Mouse (Mus musculus) limb, embryonic 12.5 days (tissue): ENCODE measurements around the gene Cdh23. TPM values are rescaled to one million over a fixed set of nuclear protein-coding genes. Genes with fewer than 3 reads are reported as not detected.
"Not testable (repeated sequence)": the region's sequence is repeated elsewhere in the genome, so short reads cannot be mapped to it uniquely, and the experiment has no call there.

Source experiments
- ATAC-seq: fragments of 200-750 bp; cut with Nextera tagmentation; 2 replicates; pipeline ENCODE4 v1.8.0; 2017; ENCODE audit warnings: low read depth, moderate TSS enrichment; ENCODE audit not compliant: insufficient number of reproducible peaks, insufficient read depth, low FRiP score, low TSS enrichment
- H3K27ac ChIP-seq: fragments of 300-500 bp; sonication (generic); 2 replicates; pipeline ENCODE4 v1.5.1; 2016; ENCODE audit warnings: mild to moderate bottlenecking, moderate library complexity
- H3K27me3 ChIP-seq: fragments of 300-500 bp; sonication (generic); 2 replicates; pipeline ENCODE4 v1.6.1; 2016; ENCODE audit warnings: mild to moderate bottlenecking, moderate library complexity
- H3K36me3 ChIP-seq: fragments of 300-500 bp; sonication (generic); 2 replicates; pipeline ENCODE4 v1.6.1; 2016; ENCODE audit warnings: mild to moderate bottlenecking, moderate library complexity
- H3K4me1 ChIP-seq: fragments of 300-500 bp; sonication (generic); replicated peaks from 2 replicates; pipeline ENCODE4 v1.6.1; 2016
- H3K4me2 ChIP-seq: fragments of 300-500 bp; sonication (generic); 2 replicates; pipeline ENCODE4 v1.6.1; 2016; ENCODE audit warnings: mild to moderate bottlenecking, moderate library complexity
- H3K4me3 ChIP-seq: fragments of 300-500 bp; sonication (generic); replicated peaks from 2 replicates; pipeline ENCODE4 v1.5.1; 2016; ENCODE audit warnings: mild to moderate bottlenecking
- H3K9ac ChIP-seq: fragments of 300-500 bp; sonication (generic); replicated peaks from 2 replicates; pipeline ENCODE4 v1.6.1; 2016; ENCODE audit warnings: mild to moderate bottlenecking, moderate library complexity
- H3K9me3 ChIP-seq: fragments of 300-500 bp; sonication (generic); 2 replicates; pipeline ENCODE4 v1.6.1; 2016; ENCODE audit warnings: mild to moderate bottlenecking, moderate library complexity
- WGBS: fragments of 180-500 bp; shearing (Covaris S2); methylation state at CpG from one replicate; pipeline ENCODE4 v1.1.7; 2016; 5-methylcytosine and 5-hydroxymethylcytosine counted together
- polyA plus RNA-seq: library from polyadenylated mRNA; unstranded; fragments of >200 nt; fragmentation: Nextera tagmentation; extraction: Ambion mirVana; gene quantifications from 2 replicates; pipeline ENCODE4 v1.2.1, GENCODE M21; 2016

Cdh23 gene
- polyA plus RNA-seq, 1 experiment from 2014 or later: 0.34 TPM

DNA sequence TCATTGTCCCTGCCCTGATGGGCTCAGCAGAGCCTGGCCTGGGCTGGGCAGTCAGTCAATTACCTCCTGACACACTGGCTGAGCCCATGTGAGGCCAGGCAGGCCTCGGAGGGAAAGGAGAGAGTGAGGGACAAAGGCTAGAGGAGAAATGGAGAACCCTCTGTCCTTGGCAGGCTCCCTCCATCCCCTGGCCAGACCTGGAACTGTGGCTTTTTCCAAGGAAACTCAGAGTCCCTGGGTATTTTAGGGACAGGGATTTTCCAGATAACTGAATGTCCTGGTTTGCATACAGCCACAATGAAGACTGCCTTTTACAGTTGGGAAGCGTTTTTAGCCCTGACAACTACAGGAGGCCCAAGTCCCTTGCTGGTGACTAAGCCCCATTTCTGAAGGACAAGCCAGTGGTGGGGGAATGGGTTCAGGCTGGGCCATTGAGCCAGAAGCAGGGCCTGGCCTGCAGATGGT, 36.1 kb upstream of the Cdh23 start:
- no peak overlapping the region for H3K4me3 ChIP-seq
- H3K9ac ChIP-seq: no peak overlapping the region
- H3K4me1 ChIP-seq: peaks cover 12% of the 10 kb centered on the region
- ATAC-seq: no peak
- peaks cover 13% of the 10 kb centered on the region; the same call in 1 of the 2 replicates for H3K36me3 ChIP-seq
- 36% methylated on average over 2 of the region's 2 CpGs for WGBS
- no peak overlapping the region for H3K27ac ChIP-seq
- H3K9me3 ChIP-seq: no peaks in the 10 kb centered on the region
- no peaks in the 10 kb centered on the region for H3K27me3 ChIP-seq
- H3K4me2 ChIP-seq: no peak overlapping the region

GRCm38 (mm10) chr10:60731742-60732141, 35.5 kb upstream of the Cdh23 start:
- Histone ChIP-seq H3K4me1 (peaks cover 13% of the 10 kb centered on the region; the same call in 1 of the 2 replicates), H3K9ac (no peak overlapping the region), H3K4me2 (no peak overlapping the region), H3K9me3 (no peaks in the 10 kb centered on the region), H3K27ac (no peak overlapping the region), H3K4me3 (no peak overlapping the region), H3K27me3 (no peaks in the 10 kb centered on the region), H3K36me3 (peaks cover 9% of the 10 kb centered on the region; the same call in 1 of the 2 replicates)
- ATAC-seq: no peak
- WGBS: 44% methylated on average over 5 of the region's 5 CpGs

DNA sequence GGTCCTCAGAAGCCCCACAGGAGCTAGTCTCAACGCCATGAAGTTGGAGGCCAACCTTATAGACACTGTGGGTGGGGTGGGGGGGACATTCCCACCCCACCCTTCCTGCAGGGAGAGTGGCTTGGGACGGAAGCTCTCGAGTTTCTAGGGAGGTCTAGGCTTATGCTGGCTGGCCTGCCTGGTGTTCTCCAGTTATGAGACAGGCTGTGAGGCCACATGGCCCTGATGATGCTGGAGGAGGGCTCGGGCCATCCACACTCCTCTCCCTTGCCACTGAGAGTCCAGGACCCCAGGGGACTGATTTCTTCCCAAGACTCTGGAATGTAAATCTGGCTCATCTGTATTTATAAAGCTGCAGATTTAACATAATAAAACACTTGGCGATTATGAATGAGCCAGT, 31.0 kb upstream of the Cdh23 start:
- H3K9me3 ChIP-seq: no peaks in the 10 kb centered on the region
- no peak overlapping the region for H3K9ac ChIP-seq
- no peak overlapping the region for H3K4me3 ChIP-seq
- H3K4me2 ChIP-seq: no peak overlapping the region
- ATAC-seq: no peak
- H3K27me3 ChIP-seq: no peaks in the 10 kb centered on the region
- H3K27ac ChIP-seq: no peak overlapping the region
- peaks cover 9% of the 10 kb centered on the region; the same call in 1 of the 2 replicates for H3K4me1 ChIP-seq
- peaks cover 11% of the 10 kb centered on the region; the same call in 1 of the 2 replicates for H3K36me3 ChIP-seq
- WGBS: 30% methylated on average over 5 of the region's 5 CpGs

DNA sequence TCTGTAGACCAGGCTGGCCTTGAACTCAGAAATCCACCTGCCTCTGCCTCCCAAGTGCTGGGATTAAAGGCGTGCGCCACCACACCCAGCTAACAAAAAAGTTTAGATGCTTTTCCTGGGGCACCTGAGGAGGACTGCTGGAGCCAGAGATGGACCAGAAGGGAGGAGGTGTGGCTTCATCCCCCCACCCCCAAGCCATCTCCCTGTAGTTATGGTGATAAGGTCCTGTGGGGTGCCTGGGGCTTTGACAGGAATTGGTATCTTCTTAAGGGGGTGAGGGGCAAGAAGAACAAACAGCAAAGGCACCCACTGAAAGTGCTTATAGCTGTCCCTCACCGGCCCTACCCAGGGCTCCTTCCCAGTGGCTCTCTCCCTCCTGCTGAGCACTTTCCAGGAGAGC, 30.6 kb upstream of the Cdh23 start:
- no peak overlapping the region for H3K4me2 ChIP-seq
- no peak overlapping the region for H3K9ac ChIP-seq
- H3K27ac ChIP-seq: no peak overlapping the region
- no peaks in the 10 kb centered on the region for H3K27me3 ChIP-seq
- 70% methylated on average over 3 of the region's 3 CpGs for WGBS
- H3K36me3 ChIP-seq: peaks cover 11% of the 10 kb centered on the region; the same call in 1 of the 2 replicates
- no peak overlapping the region for H3K4me3 ChIP-seq
- H3K4me1 ChIP-seq: peaks cover 9% of the 10 kb centered on the region; the same call in 1 of the 2 replicates
- ATAC-seq: no peak
- H3K9me3 ChIP-seq: no peaks in the 10 kb centered on the region

- H3K36me3 ChIP-seq: peaks cover 10% of the 10 kb centered on the region; the same call in 1 of the 2 replicates
- H3K4me3 ChIP-seq: no peak overlapping the region
- no peaks in the 10 kb centered on the region for H3K27me3 ChIP-seq
- no peak overlapping the region for H3K4me2 ChIP-seq
- H3K9me3 ChIP-seq: no peaks in the 10 kb centered on the region
- no peak for ATAC-seq
- no peak overlapping the region for H3K9ac ChIP-seq
- no peak overlapping the region for H3K27ac ChIP-seq
- WGBS: 65% methylated on average over 6 of the region's 6 CpGs
- H3K4me1 ChIP-seq: peaks cover 9% of the 10 kb centered on the region; the same call in 1 of the 2 replicates
These were observed 28.2 kb upstream of the Cdh23 start for GRCm38 (mm10) chr10:60724496-60724895.

DNA sequence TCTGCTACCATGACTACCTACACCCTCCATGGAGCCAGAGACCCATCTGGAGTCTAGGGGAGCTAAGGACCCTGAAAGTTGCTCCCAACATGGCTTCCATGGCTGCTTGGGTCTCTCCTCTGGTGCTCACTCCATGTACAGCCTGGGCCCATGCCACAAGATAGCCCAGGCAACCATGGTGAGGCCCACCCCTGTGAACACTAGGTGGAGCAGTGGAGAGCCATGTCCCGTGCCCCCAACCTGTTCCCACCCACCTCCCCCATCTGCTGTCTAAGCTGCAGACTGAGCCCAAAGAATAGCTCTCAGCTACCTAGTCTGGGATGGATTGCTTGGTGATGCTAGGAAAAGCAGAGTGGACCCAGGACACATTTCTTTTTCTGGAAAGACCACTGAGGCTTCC, 27.1 kb upstream of the Cdh23 start:
- Histone ChIP-seq H3K27me3 (no peaks in the 10 kb centered on the region), H3K4me2 (no peak overlapping the region), H3K27ac (no peak overlapping the region), H3K36me3 (peaks cover 18% of the 10 kb centered on the region; the same call in 1 of the 2 replicates), H3K9me3 (no peaks in the 10 kb centered on the region), H3K9ac (no peak overlapping the region), H3K4me3 (no peak overlapping the region), H3K4me1 (peaks cover 9% of the 10 kb centered on the region; the same call in 1 of the 2 replicates)
- ATAC-seq: no peak
- 57% methylated on average over 1 of the region's 1 CpGs for WGBS

GRCm38 (mm10) chr10:60721640-60722039, 25.4 kb upstream of the Cdh23 start:
- Histone ChIP-seq H3K27me3 (no peaks in the 10 kb centered on the region), H3K9ac (no peak overlapping the region), H3K4me2 (no peak overlapping the region), H3K27ac (no peak overlapping the region), H3K4me1 (no peaks in the 10 kb centered on the region), H3K36me3 (peaks cover 19% of the 10 kb centered on the region; the same call in 1 of the 2 replicates), H3K4me3 (no peak overlapping the region), H3K9me3 (no peaks in the 10 kb centered on the region)
- WGBS: 58% methylated on average over 12 of the region's 12 CpGs
- ATAC-seq: no peak

GRCm38 (mm10) chr10:60720461-60720860, 24.2 kb upstream of the Cdh23 start:
- H3K27me3 ChIP-seq: no peaks in the 10 kb centered on the region
- 80% methylated on average over 5 of the region's 5 CpGs for WGBS
- H3K27ac ChIP-seq: no peak overlapping the region
- no peak overlapping the region for H3K4me3 ChIP-seq
- H3K4me1 ChIP-seq: no peaks in the 10 kb centered on the region
- no peaks in the 10 kb centered on the region for H3K9me3 ChIP-seq
- no peak overlapping the region for H3K9ac ChIP-seq
- ATAC-seq: no peak
- H3K36me3 ChIP-seq: peaks cover 29% of the 10 kb centered on the region
- no peak overlapping the region for H3K4me2 ChIP-seq

- Histone ChIP-seq H3K9me3 (peaks cover 8% of the 10 kb centered on the region; the same call in 1 of the 2 replicates), H3K27ac (no peak overlapping the region), H3K27me3 (no peaks in the 10 kb centered on the region), H3K4me1 (no peaks in the 10 kb centered on the region), H3K4me2 (no peak overlapping the region), H3K36me3 (peaks cover 41% of the 10 kb centered on the region), H3K9ac (no peak overlapping the region), H3K4me3 (no peak overlapping the region)
- no peak for ATAC-seq
- WGBS: 88% methylated on average over 2 of the region's 2 CpGs
These were observed 22.2 kb upstream of the Cdh23 start for GRCm38 (mm10) chr10:60718491-60718890.

GRCm38 (mm10) chr10:60716449-60716848, 20.2 kb upstream of the Cdh23 start:
- H3K27ac ChIP-seq: no peak overlapping the region
- 88% methylated on average over 3 of the region's 3 CpGs for WGBS
- H3K9me3 ChIP-seq: peaks cover 8% of the 10 kb centered on the region; the same call in 1 of the 2 replicates
- H3K27me3 ChIP-seq: no peaks in the 10 kb centered on the region
- H3K4me3 ChIP-seq: no peak overlapping the region
- no peak overlapping the region for H3K4me2 ChIP-seq
- peaks cover 40% of the 10 kb centered on the region for H3K36me3 ChIP-seq
- ATAC-seq: no peak
- H3K4me1 ChIP-seq: no peaks in the 10 kb centered on the region
- H3K9ac ChIP-seq: no peak overlapping the region

GRCm38 (mm10) chr10:60712299-60712698, 16.0 kb upstream of the Cdh23 start:
- Histone ChIP-seq H3K27ac (0 out of 2 replicates have a peak overlapping the region, but pooled peaks have one; percentile 23), H3K36me3 (peaks cover 26% of the 10 kb centered on the region)
- not testable (repeated sequence) for H3K27me3 ChIP-seq, H3K9me3 ChIP-seq, ATAC-seq, H3K9ac ChIP-seq, H3K4me1 ChIP-seq, H3K4me3 ChIP-seq, H3K4me2 ChIP-seq
- 23% methylated on average over 8 of the region's 8 CpGs for WGBS

DNA sequence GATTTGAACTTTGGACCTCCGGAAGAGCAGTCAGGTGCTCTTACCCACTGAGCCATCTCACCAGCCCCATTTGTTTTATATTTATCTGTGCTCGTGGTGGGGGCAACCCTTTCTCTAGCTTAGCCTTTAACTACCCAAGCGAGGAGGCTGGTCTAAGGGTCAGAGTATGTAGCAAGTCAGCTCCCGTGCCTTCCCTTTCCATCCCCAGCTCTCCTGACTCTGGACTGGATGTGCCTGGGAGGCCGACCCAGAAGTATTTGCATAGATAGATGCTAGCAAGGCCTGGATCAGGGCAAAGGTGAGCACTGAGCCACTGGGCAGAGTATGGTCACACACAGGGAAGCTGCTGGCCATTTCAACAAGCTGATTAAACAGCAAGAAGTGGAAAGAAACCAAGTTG, 12.5 kb upstream of the Cdh23 start:
- H3K27ac ChIP-seq: no peak overlapping the region
- no peak overlapping the region for H3K4me3 ChIP-seq
- no peak overlapping the region for H3K4me2 ChIP-seq
- no peak overlapping the region for H3K9ac ChIP-seq
- ATAC-seq: no peak
- no peaks in the 10 kb centered on the region for H3K4me1 ChIP-seq
- 80% methylated on average over 5 of the region's 5 CpGs for WGBS
- H3K9me3 ChIP-seq: peaks cover 2% of the 10 kb centered on the region; the same call in 1 of the 2 replicates
- peaks cover 2% of the 10 kb centered on the region for H3K36me3 ChIP-seq
- 0 out of 2 replicates have a peak, but pooled peaks cover 3% of the 10 kb centered on the region for H3K27me3 ChIP-seq
